Comparison of ENCODE assay signal across 10 mouse cellular contexts in the genomic region with DNA sequence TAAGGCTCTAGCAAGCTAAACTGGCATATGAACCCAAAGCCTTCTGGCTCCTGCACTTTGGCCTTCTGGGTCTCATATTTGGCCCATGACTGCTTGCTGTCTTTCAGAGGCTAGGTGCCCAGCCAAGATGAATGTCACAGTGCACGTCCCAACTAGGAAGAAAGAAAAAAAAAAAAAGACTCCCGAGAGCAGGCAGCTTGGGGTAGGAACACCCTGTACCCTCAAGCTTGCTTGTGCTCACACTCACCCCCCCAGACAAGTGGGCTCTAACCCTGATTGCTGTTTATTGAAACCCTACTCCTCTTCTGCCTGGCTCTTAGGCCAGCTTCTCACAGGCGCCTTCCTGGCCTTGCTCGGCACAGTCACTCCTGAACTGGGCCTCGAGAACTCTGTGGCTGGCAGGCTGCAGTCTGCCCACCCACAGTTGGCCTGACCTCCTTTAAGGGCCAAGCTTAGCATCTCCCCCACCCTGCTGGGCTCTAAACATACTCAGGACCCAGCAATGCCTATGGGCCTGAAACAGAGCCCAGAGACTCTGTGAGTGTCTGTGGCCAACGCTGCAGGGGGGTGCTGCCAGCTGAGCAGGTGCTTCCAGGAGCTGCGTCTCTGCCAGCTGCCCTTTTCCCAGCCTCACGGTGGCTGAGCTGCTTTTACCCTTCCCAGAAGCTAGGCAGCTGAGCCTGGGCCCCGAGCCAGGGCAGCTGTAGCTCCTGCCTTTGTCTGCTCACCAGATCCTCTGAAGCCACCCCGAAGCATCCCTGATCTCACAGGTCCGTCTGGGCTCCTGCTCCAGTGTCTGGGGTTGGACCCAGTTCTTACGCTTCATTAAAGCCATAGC. TPM values are rescaled to one million over a fixed set of nuclear protein-coding genes. Genes with fewer than 3 reads are reported as not detected.
A peak's percentile ranks its signal among the peaks of the same experiment; 100 is the strongest.
DNase-seq lines count a peak whose midpoint lies in the region; ATAC-seq and TF ChIP-seq lines count a peak whose summit lies in the region.
"Had no signal": no experiment of that assay in that cellular context is flagged by ENCODE, and none has a peak within 500 bp of the region (broad histone marks: within the 10 kb centered on the region; RNA-seq: fewer than 3 reads in every experiment).

No protein-coding gene starts in this region.

- H3K4me1 ChIP-seq in forebrain, embryonic 13.5 days, result peaks cover 15% of the 10 kb centered on the region
- no peaks in the 10 kb centered on the region for H3K4me1 ChIP-seq in limb, embryonic 14.5 days (ENCODE audit: control insufficient read depth, insufficient read depth, low read length)

- H3K27ac ChIP-seq in forebrain, embryonic 13.5 days, result peak overlapping the region; percentile 74
- H3K27ac ChIP-seq in limb, embryonic 14.5 days (replicated peaks; ENCODE audit: low read depth, low read length), result no peak overlapping the region

- intact Hi-C loops in heart, postnatal 10 days (cut with DNase I), result no loop called here

- no peak overlapping the region for H3K4me3 ChIP-seq in forebrain, embryonic 13.5 days
- no peak overlapping the region for H3K4me3 ChIP-seq in limb, embryonic 14.5 days (replicated peaks; ENCODE audit: low read length)

- 23% methylated on average over 12 of the region's 12 CpGs for WGBS in forebrain, embryonic 13.5 days
- 52% methylated on average over 12 of the region's 12 CpGs for WGBS in limb, embryonic 14.5 days

- DNase-seq in lung, adult 18-20 months, result peak; percentile 31 to 32
- DNase-seq in lung, postnatal 14 days, result no peak
- DNase-seq in heart, postnatal 10 days, result peak; percentile 81 to 88
- peak; percentile 69 for DNase-seq in limb, embryonic 14.5 days (ENCODE audit: low spot score)
- DNase-seq in right cerebral cortex, postnatal 4 days, result peak; percentile 55
- DNase-seq in T-cell, adult 2 months (ENCODE audit: low spot score), result no peak
- DNase-seq in liver, result no peak

- ATAC-seq in forebrain, embryonic 13.5 days, result peak; percentile 90
- ATAC-seq in limb, embryonic 14.5 days (ENCODE audit: low FRiP score, low read depth), result peak; percentile 41; the same call in 1 of the 2 replicates
- ATAC-seq: Patski had no signal

- H3K27me3 ChIP-seq in forebrain, embryonic 13.5 days, result no peaks in the 10 kb centered on the region
- H3K27me3 ChIP-seq in limb, embryonic 14.5 days (ENCODE audit: control insufficient read depth, insufficient read depth, low read length), result no peaks in the 10 kb centered on the region
- H3K27me3 ChIP-seq: Patski had no signal

- no peak for TF ChIP-seq POLR2A in limb, embryonic 14.5 days (IDR thresholded peaks at IDR 0.05; ENCODE audit: borderline replicate concordance, extremely low read depth, insufficient read depth, insufficient read length)

- no peaks in the 10 kb centered on the region for H3K9me3 ChIP-seq in forebrain, embryonic 13.5 days (replicated peaks)
- no peaks in the 10 kb centered on the region for H3K9me3 ChIP-seq in limb, embryonic 14.5 days (ENCODE audit: control insufficient read depth, low read length)

- 0 out of 2 replicates have a peak overlapping the region, but pooled peaks have one; percentile 17 for H3K4me2 ChIP-seq in forebrain, embryonic 13.5 days
- no peak overlapping the region for H3K4me2 ChIP-seq in limb, embryonic 14.5 days (replicated peaks; ENCODE audit: low read depth, low read length, severe bottlenecking)

- H3K9ac ChIP-seq in forebrain, embryonic 13.5 days, result peak overlapping the region; percentile 26; the same call in 1 of the 2 replicates
- H3K9ac ChIP-seq in limb, embryonic 14.5 days (ENCODE audit: low read depth, low read length, severe bottlenecking), result no peak overlapping the region

- H3K36me3 ChIP-seq in forebrain, embryonic 13.5 days (ENCODE audit: poor library complexity, severe bottlenecking), result no peaks in the 10 kb centered on the region
- H3K36me3 ChIP-seq in limb, embryonic 14.5 days (ENCODE audit: control insufficient read depth, insufficient read depth, low read length), result no peaks in the 10 kb centered on the region

RNA-seq across cellular contexts. Expression of gene Ntsr2, which starts 9.5 kb away (rescaled TPM):
- 0.67 and 0.99 TPM in 2 replicates for polyA plus RNA-seq in forebrain, embryonic 13.5 days (2015; fragmentation: Nextera tagmentation; extraction: Ambion mirVana)
- 1 to 10 TPM; 3.5 to 5.6 TPM for total RNA-seq in heart, postnatal 10 days (2021)
- polyA plus RNA-seq in limb, embryonic 14.5 days (2012; rRNA removed), result not detected in 2 replicates
- polyA plus RNA-seq in limb, embryonic 14.5 days (2014; fragmentation: Nextera tagmentation; extraction: Ambion mirVana), result not detected in 2 replicates
- polyA plus RNA-seq: liver, embryonic 16.5 days; Patski had no signal

RNA-seq across cellular contexts. Expression of gene Lpin1, which starts 33.0 kb away (rescaled TPM):
- 11.7 and 12.1 TPM in 2 replicates for polyA plus RNA-seq in forebrain, embryonic 13.5 days (2015; fragmentation: Nextera tagmentation; extraction: Ambion mirVana)
- 100 to 1,000 TPM in 1 of 2 experiments, 10 to 100 TPM in 1; 65.1 to 106 TPM for total RNA-seq in heart, postnatal 10 days (2021)
- 6.5 and 6.9 TPM in 2 replicates for polyA plus RNA-seq in limb, embryonic 14.5 days (2012; rRNA removed)
- 6.4 and 7.3 TPM in 2 replicates for polyA plus RNA-seq in limb, embryonic 14.5 days (2014; fragmentation: Nextera tagmentation; extraction: Ambion mirVana)

Comparison
In these comparisons a context has a peak if more than half of its experiments do, and no peak if none do; other contexts are left out.
1. DNase-seq: peak in lung, adult 18-20 months (2 of 2), heart, postnatal 10 days (2 of 2), limb, embryonic 14.5 days (single experiment) and right cerebral cortex, postnatal 4 days (single experiment); none in lung, postnatal 14 days (single experiment), T-cell, adult 2 months (single experiment) and liver (single experiment).